Mouse (Mus musculus) limb, embryonic 14.5 days (tissue): ENCODE measurements at regions not wholly inside any gene's neighbourhood (a gene's known extent, or its start where the extent isn't known, plus 50 kb on each side); places are given as distances from the start of the nearest gene placed in this dataset.

Experiments used
- ATAC-seq: fragments of 200-750 bp; cut with Nextera tagmentation; 2 replicates; pipeline ENCODE4 v1.8.0; 2017; ENCODE audit warnings: low read depth, moderate number of reproducible peaks, moderate TSS enrichment; ENCODE audit not compliant: low FRiP score
- DNase-seq: peaks from one replicate; pipeline ENCODE4 v3.0.0-alpha.2; 2015; ENCODE audit warnings: low spot score
- H3K27ac ChIP-seq: fragments of 300-500 bp; sonication (generic); replicated peaks from 2 replicates; pipeline ENCODE4 v1.5.1; 2014; ENCODE audit warnings: low read depth, mild to moderate bottlenecking, low read length, moderate library complexity, mixed read lengths
- H3K27me3 ChIP-seq: fragments of 300-500 bp; sonication (generic); 2 replicates; pipeline ENCODE4 v1.6.1; 2014; ENCODE audit warnings: low read length, mixed read lengths; ENCODE audit not compliant: control insufficient read depth, insufficient read depth
- H3K36me3 ChIP-seq: fragments of 300-500 bp; sonication (generic); 2 replicates; pipeline ENCODE4 v1.6.1; 2014; ENCODE audit warnings: mild to moderate bottlenecking, low read length, moderate library complexity, mixed read lengths; ENCODE audit not compliant: control insufficient read depth, insufficient read depth
- H3K4me1 ChIP-seq: fragments of 300-500 bp; sonication (generic); 2 replicates; pipeline ENCODE4 v1.6.1; 2014; ENCODE audit warnings: antibody characterized with exemption, low read length, mixed read lengths; ENCODE audit not compliant: control insufficient read depth, insufficient read depth
- H3K4me2 ChIP-seq: fragments of 300-500 bp; sonication (generic); replicated peaks from 2 replicates; pipeline ENCODE4 v1.6.1; 2014; ENCODE audit warnings: low read depth, mild to moderate bottlenecking, low read length, moderate library complexity; ENCODE audit not compliant: severe bottlenecking
- H3K4me3 ChIP-seq: fragments of 300-500 bp; sonication (generic); replicated peaks from 2 replicates; pipeline ENCODE4 v1.5.1; 2014; ENCODE audit warnings: low read length
- H3K9ac ChIP-seq: fragments of 300-500 bp; sonication (generic); 2 replicates; pipeline ENCODE4 v1.6.1; 2014; ENCODE audit warnings: mild to moderate bottlenecking, low read depth, low read length, moderate library complexity; ENCODE audit not compliant: severe bottlenecking
- H3K9me3 ChIP-seq: fragments of 300-500 bp; sonication (generic); 2 replicates; pipeline ENCODE4 v1.6.1; 2016; ENCODE audit warnings: low read length; ENCODE audit not compliant: control insufficient read depth
- POLR2A ChIP-seq: fragments of 200-500 bp; IDR thresholded peaks from 2 replicates; pipeline ENCODE4 v1.8.0; 2012; ENCODE audit warnings: inconsistent platforms, mild to moderate bottlenecking, moderate library complexity, borderline replicate concordance; ENCODE audit not compliant: insufficient read depth, insufficient read length; ENCODE audit errors: extremely low read depth
- WGBS: fragments of 180-500 bp; shearing (Covaris S2); extraction: QIAGEN DNeasy Blood & Tissue Kit; methylation state at CpG from one replicate; pipeline ENCODE4 v1.1.7; 2014; 5-methylcytosine and 5-hydroxymethylcytosine counted together

GRCm38 (mm10) chr2:137446919-137447318 lies 330.5 kb upstream of the Jag1 start:
- Histone ChIP-seq H3K27me3 (no peaks in the 10 kb centered on the region), H3K9ac (no peak overlapping the region), H3K4me2 (no peak overlapping the region), H3K36me3 (no peaks in the 10 kb centered on the region), H3K9me3 (no peaks in the 10 kb centered on the region), H3K4me3 (no peak overlapping the region), H3K4me1 (no peaks in the 10 kb centered on the region), H3K27ac (no peak overlapping the region)
- DNase-seq (no peak), ATAC-seq (no peak)
- TF ChIP-seq POLR2A, result no peak
- WGBS, result 90% methylated on average over 7 of the region's 7 CpGs

GRCm38 (mm10) chr2:137437741-137438140 lies 321.3 kb upstream of the Jag1 start:
- H3K27ac ChIP-seq, result no peak overlapping the region

GRCm38 (mm10) chr2:137436161-137436560 lies 319.7 kb upstream of the Jag1 start:
- WGBS, result 52% methylated on average over 4 of the region's 4 CpGs
- peak; percentile 17 for DNase-seq

More at GRCm38 (mm10) chr2:137437741-137438140, 321.3 kb upstream of the Jag1 start:
- Histone ChIP-seq H3K27me3 (no peaks in the 10 kb centered on the region), H3K36me3 (no peaks in the 10 kb centered on the region), H3K9ac (no peak overlapping the region), H3K4me1 (no peaks in the 10 kb centered on the region), H3K4me3 (no peak overlapping the region), H3K9me3 (no peaks in the 10 kb centered on the region), H3K4me2 (no peak overlapping the region)
- ATAC-seq (no peak), DNase-seq (no peak)
- no peak for TF ChIP-seq POLR2A
- WGBS, result 42% methylated on average over 5 of the region's 5 CpGs

GRCm38 (mm10) chr2:137422656-137423055 lies 306.2 kb upstream of the Jag1 start:
- ATAC-seq (no peak), DNase-seq (no peak)
- Histone ChIP-seq H3K9ac (no peak overlapping the region), H3K4me2 (no peak overlapping the region), H3K4me3 (no peak overlapping the region), H3K9me3 (no peaks in the 10 kb centered on the region), H3K27ac (no peak overlapping the region), H3K27me3 (no peaks in the 10 kb centered on the region), H3K4me1 (no peaks in the 10 kb centered on the region), H3K36me3 (no peaks in the 10 kb centered on the region)
- WGBS, result 63% methylated on average over 3 of the region's 3 CpGs
- TF ChIP-seq POLR2A, result no peak

More at GRCm38 (mm10) chr2:137436161-137436560, 319.7 kb upstream of the Jag1 start:
- Histone ChIP-seq H3K27me3 (no peaks in the 10 kb centered on the region), H3K9me3 (no peaks in the 10 kb centered on the region), H3K4me2 (no peak overlapping the region), H3K4me3 (no peak overlapping the region), H3K4me1 (no peaks in the 10 kb centered on the region), H3K9ac (no peak overlapping the region), H3K36me3 (no peaks in the 10 kb centered on the region), H3K27ac (no peak overlapping the region)
- TF ChIP-seq POLR2A, result no peak
- ATAC-seq, result no peak

- no peaks in the 10 kb centered on the region for H3K9me3 ChIP-seq
- TF ChIP-seq POLR2A, result no peak
- no peaks in the 10 kb centered on the region for H3K36me3 ChIP-seq
- WGBS, result 27% methylated on average over 4 of the region's 4 CpGs
- no peaks in the 10 kb centered on the region for H3K4me1 ChIP-seq
- H3K4me3 ChIP-seq, result no peak overlapping the region
- no peak overlapping the region for H3K27ac ChIP-seq
- H3K4me2 ChIP-seq, result no peak overlapping the region
- no peak overlapping the region for H3K9ac ChIP-seq
- DNase-seq (no peak), ATAC-seq (no peak)
- H3K27me3 ChIP-seq, result no peaks in the 10 kb centered on the region
Observed at GRCm38 (mm10) chr2:137419678-137420077, 303.2 kb upstream of the Jag1 start.

- Histone ChIP-seq H3K36me3 (no peaks in the 10 kb centered on the region), H3K4me3 (no peak overlapping the region), H3K4me2 (no peak overlapping the region), H3K9ac (no peak overlapping the region), H3K27ac (no peak overlapping the region), H3K27me3 (no peaks in the 10 kb centered on the region), H3K9me3 (no peaks in the 10 kb centered on the region), H3K4me1 (no peaks in the 10 kb centered on the region)
- TF ChIP-seq POLR2A, result no peak
- ATAC-seq, result no peak
- DNase-seq, result no peak
- WGBS, result 89% methylated on average over 6 of the region's 6 CpGs
Observed at GRCm38 (mm10) chr2:137417691-137418090, 301.2 kb upstream of the Jag1 start.
